Mouse (Mus musculus) kidney, adult 10 weeks (tissue): ENCODE data around the gene Kcna2. TPM values are rescaled to one million over a fixed set of nuclear protein-coding genes. Genes with fewer than 3 reads are reported as not detected.

Experiments
- polyA plus RNA-seq: library from polyadenylated mRNA; stranded (reverse); fragments of 350-450 nt; fragmentation: Illumina TruSeq; extraction: RNeasy Lipid Tissue Mini Kit (QIAGEN cat#74804); gene quantifications from one replicate; pipeline ENCODE4 v1.2.3, GENCODE M21; 2014; ENCODE audit warnings: low read depth, low replicate concordance

The Kcna2 gene
- 0.20 TPM for polyA plus RNA-seq

DNA sequence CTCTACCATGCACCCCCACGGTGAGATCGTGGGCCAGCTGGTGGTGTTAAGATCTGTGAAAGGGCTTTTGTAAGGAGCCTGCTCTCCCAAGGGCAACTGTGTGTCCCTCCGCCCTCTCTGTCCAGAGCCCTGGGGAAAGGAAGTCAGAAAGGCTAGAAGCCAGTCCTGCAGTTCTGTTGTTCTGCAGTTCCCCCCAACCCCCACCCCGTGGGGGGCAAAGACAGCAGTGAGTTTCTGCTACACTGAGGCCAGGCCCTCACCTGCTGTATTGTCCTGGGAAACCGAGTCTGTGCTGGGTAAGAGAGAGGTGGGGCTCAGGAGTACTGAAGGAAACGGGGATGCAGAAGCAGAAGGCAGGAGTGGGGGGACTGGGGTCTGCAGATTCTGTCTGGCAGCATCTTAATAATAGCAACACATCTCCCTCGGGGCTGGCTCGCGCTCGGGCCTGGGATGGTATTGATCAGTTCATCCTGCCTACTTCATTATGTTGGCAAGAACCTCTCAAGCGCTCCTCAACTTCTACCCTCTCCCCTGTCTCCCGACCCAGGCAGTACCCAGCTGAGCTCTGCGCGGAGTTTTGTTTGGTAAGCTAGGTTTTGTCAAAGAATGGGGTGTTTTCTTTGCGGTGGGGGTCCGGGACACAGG is at the start of gene Kcna2:
Gene Kcna2, plus strand, starts transcription at position 336 of the 645 bp plus-strand sequence.

Other genes with a start within 250 kb of the Kcna2 start
- gene Kcna3, start 65.0 kb upstream of the Kcna2 start, polyA plus RNA-seq = not detected
- gene Kcna10, start 81.9 kb downstream of the Kcna2 start, polyA plus RNA-seq = not detected
- gene Cym, start 120.6 kb downstream of the Kcna2 start, polyA plus RNA-seq = not detected
- not detected for gene A630076J17Rik, start 129.5 kb downstream of the Kcna2 start, polyA plus RNA-seq
- 5.7 TPM for gene Prok1, start 138.6 kb downstream of the Kcna2 start, polyA plus RNA-seq
- 322 TPM for gene Lamtor5, start 177.7 kb downstream of the Kcna2 start, polyA plus RNA-seq
- 581 TPM for gene Slc16a4, start 190.1 kb downstream of the Kcna2 start, polyA plus RNA-seq
- 9.9 TPM for gene Rbm15, start 232.5 kb downstream of the Kcna2 start, polyA plus RNA-seq